Mouse (Mus musculus) mouse embryonic stem cell (cell line): ENCODE measurements around the gene Itga10.

Source experiments
- in situ Hi-C, 2 experiments: fragments of 300-500 bp; cut with MboI; formaldehyde crosslinking; loops; 1 replicate in 1 of 2; 3 replicates in 1 of 2; pipeline ENCODE4 v1.14.3; 2019 to 2020; ENCODE audit warnings: low sequenced_read_pairs in 2 of 2, low pct_unique_long_range_greater_than_20kb in 1 of 2, mixed read lengths in 1 of 2; ENCODE audit not compliant: unreplicated experiment in 1 of 2

Gene Itga10

GRCm38 (mm10) chr3:96698993-96699690 is 53.8 kb downstream of the Itga10 start:
- in situ Hi-C loops = no loop called here

- in situ Hi-C loops = loop anchor here (5.0 kb wide), 1 partner anchor 38 kb away; no protein-coding TSS in a partner anchor
Observed at GRCm38 (mm10) chr3:96700376-96700775, 55.0 kb downstream of the Itga10 start.

GRCm38 (mm10) chr3:96701003-96701402 is 55.6 kb downstream of the Itga10 start:
- in situ Hi-C loops = loop anchor here (5.0 kb wide), 1 partner anchor 39 kb away; no protein-coding TSS in a partner anchor

- in situ Hi-C loops = loop anchor here (5.0 kb wide), 1 partner anchor 42 kb away; no protein-coding TSS in a partner anchor
Observed at GRCm38 (mm10) chr3:96704778-96705177, 59.4 kb downstream of the Itga10 start.

- in situ Hi-C loops = no loop called here
Observed at GRCm38 (mm10) chr3:96706217-96706616, 60.8 kb downstream of the Itga10 start.

- in situ Hi-C loops = no loop called here
Observed at GRCm38 (mm10) chr3:96706984-96707383, 61.6 kb downstream of the Itga10 start.

GRCm38 (mm10) chr3:96707903-96708683 is 62.7 kb downstream of the Itga10 start, which contains the start of gene Nudt17:
Gene Nudt17 (minus strand): TSS chr3:96708562.
- in situ Hi-C loops = no loop called here

- in situ Hi-C loops = no loop called here
Observed at GRCm38 (mm10) chr3:96708684-96709064, 63.3 kb downstream of the Itga10 start.
